Mouse (Mus musculus): ENCODE measurements around the gene March10.
A peak's percentile ranks its signal among the peaks of the same experiment; 100 is the strongest.

The March10 gene

DNA sequence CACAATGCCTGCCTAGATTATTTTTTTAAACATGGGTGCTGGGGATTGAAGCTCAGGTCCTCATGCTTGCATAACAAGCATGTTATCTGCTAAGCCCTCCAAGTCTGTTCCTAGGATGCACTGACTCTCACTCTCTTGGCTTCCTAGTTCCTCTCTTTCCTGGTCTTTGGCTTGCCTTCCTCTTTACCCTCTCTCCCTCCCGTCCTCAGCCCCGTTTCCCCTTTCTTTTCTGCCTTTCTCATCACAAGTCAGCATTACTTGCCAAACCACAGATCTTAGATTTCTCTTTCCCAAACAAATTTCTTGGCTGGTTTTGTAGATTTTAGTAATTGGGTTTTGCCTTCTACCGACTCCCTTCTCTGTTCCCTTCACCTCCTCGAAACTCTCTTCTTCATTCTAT, 10.2 kb upstream of the March10 start:
- no peak for DNase-seq (ENCODE audit: low read depth, low spot score)

DNA sequence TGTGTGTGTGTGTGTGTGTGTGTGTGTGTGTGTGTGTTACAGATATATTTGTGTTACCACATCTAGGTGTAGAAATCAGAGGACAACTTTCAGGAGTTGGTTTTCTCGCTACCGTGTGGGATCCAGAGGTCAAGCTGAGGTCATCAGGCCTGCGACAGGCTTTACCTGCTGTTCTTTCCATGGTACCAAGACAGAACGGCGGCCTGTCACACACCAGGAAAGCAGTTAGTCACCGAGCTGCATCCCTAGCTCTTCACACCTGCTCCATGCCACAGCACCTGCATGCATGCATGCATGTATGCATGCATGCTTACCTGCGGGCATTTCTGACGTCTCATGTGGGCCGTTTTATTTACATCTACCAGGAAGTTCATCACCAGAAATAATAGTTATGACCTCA, 9.0 kb upstream of the March10 start:
- no peak for DNase-seq (ENCODE audit: low read depth, low spot score)

DNA sequence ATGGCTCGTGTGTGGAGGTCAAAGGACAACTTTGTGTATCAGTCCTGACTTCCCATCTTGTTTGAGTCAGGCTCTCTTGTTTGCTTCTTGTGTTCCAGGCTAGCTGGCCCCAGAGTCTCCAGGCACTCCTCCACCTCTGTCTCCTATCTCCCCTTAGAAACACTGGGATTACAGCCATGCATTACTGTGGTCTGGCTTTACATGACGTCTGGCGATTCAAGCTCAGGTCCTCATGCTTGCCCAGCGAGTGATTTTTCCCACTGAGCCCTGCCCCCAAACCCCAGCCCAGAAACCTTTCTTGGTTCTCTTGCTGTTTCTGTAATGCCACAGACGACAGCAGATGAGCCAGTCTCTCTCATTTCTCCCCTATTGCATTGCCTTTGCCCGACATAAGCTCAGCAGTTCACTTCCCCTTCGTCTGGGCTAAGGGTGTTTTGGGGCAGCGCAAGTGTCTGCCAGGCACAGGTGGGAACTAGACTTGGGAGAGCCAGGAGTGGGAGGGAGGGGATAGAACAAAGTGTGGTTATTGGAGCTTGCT, 8.0 kb upstream of the March10 start:
- no peak for DNase-seq (ENCODE audit: low read depth, low spot score)

DNA sequence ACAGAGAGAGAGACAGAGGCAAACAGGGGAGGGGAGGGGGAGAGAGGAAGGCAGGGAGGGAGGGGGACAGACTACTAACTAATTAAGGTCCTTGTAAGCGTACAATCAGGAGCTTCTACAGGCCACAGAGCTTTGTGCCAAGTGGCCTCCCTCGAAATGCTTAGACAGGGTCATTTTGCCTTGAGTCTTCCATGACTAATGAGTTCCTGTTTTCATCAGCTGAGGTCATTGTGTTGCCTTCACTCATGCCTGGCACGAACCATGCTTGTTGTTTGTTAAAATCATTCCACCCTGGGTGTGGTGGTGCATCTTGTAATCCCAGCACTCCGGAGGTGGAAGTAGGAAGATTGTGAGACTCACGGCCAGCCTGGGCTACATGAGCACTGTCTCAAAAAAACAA, 3.4 kb upstream of the March10 start:
- no peak for DNase-seq (ENCODE audit: low read depth, low spot score)

DNA sequence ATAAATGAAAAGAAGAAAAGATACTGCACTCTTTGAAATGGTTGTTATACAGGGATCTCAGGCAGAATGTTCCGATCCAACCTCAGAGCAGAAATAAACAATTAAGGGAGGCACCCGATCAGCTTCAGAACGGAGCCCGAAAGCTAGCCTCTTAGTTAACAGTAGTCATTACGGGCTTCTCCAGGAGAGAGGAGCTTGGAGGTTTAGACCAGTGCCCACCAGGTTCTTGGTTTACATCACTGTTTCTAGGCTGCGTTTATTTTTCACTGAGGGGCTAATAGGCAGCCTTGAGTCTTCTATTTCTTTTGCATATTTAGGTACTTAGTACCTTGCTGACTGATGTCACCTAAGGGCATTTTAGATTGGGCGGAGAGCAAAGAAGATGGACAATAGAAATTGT, 506 bp upstream of the March10 start:
- no peak for DNase-seq (ENCODE audit: low read depth, low spot score)

DNA sequence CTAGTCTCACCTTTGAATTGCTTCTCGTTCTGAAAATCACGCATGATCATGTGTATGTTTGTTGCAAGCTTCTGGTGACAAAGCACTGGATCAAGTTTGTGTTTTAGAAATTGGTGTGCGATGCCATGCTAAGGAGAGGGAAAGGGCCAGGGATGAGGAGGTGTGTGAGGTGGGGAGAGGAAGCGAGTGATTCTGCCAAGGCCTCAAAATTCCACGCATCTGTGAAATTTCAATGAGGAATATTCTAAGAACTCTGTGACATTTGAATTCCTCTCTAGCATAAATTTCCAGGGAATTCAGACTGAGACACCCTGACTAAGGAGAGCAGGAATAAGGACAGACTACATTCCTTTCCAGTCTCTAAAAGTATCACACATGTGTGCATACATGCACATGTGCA, 1.4 kb downstream of the March10 start:
- DNase-seq (ENCODE audit: low read depth, low spot score): no peak

DNA sequence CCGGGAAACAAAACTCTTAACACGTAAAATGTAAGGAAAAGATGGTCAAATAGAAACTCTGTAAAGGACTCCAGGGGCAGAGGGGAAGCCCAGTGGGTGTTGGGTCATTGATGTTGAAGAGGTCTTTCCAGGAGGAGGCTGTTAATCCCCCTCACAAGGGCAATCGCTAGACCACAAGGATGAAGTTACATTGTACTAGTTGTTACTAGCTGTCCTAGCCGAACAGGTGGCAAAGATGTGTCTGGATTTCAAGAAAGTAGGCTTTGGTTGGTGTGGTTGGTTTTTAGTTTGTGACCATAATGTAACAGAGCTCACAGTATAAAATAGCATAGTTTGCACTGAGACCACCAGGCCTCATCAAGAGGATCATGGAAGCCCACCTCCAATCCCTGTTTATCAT, 3.5 kb downstream of the March10 start:
- no peak for DNase-seq (ENCODE audit: low read depth, low spot score)

DNA sequence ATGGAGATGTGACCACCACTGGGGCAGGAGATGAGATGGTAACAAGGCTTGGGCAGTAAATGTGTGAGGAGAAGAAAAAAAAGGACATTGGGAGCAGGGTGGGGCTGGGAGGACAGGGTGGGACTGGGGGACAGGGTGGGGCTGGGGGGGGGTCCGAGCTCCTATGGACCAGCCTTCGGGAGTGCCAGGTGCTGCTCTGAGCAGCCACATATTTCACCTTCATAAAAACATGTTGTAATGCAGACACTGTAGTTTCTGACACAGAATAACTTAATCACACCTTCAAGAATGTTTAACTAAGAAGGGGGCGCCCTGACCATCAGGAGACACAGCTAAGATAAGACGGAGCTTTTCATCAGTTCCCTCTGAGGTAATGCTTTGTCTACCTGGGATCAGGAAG, 4.0 kb downstream of the March10 start:
- no peak for DNase-seq (ENCODE audit: low read depth, low spot score)

DNA sequence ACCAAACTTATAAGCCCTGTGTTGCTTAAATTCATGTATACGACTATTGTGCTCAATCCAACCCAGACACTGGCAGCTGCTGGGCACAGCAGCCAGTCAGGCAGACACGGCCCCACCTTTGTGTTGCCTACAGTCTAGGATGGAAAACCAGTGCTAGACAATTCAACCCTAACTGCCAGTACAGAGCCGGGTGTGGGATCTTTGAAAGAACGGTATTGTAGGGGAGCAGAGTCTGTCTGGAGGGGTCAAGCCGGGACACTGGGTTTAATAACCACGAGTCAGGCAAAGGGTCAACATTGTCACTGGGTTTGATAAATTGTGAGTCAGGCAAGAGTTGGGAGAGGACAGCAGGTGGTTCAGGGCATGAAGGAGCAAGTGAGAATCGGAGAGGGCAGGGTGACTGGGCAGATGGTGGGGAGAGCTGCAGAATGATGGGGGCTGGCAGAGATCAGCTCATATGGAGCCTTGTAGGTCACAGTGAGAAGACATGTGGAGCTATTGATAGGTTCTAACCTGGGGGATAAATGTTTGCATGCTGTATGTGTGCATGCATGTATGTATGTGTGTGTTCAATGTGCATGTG, 4.9 kb downstream of the March10 start:
- peak; percentile 63 for DNase-seq (ENCODE audit: low read depth, low spot score)

DNA sequence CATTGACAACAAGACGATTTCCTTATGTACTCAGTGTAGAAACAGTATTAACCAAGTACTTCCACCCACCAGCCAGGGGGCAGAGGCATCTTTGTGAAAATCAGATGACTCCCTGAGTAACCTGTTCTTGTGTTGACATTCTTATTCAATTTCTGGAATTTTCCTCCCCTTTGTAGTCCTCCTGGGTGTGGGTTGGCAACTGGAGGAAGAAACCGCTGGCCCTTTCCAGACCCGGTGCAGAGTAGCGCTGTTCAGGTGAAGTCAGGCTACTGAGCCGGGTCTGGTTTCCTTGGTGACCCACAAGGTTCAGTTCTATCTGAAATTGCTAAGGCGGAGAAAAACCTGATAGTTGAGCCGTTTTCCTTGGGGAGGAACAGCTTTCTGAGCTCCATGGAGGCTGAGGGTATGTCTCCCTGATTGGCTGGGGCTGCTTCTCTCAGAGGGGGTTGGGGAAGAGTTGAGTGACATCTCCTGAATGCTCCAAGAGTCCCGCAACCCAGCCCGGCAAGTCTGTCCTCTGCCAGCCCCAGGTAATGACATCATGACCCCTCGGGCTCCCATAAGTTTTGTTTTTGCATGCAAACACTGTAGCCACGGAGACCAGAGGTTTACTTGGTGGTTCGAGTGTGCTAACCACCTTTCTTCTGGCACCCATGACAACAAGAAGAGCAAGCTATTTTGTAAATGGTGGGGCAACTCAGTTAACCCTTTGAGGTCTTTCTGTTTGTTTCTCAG, 6.8 kb downstream of the March10 start:
- no peak for DNase-seq (ENCODE audit: low read depth, low spot score)

DNA sequence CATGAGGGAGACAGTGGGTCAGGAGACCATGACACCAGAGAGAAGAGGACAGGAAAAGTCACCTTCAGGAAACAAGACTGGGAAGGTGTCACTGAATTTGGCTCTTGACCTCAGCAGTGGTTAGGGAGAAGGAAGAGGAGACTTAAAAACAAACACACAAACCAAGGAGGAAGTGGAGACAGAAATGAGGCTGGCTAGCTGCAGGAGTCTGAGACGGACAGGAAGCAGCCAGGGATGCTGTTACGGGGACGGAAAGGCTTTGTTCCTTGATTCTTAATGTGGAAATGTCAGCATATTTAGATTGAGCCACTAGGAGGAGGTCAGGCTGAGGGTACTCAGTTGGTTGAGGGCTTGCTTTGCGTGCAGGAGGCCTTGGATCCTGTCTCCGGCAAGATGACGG, 8.9 kb downstream of the March10 start:
- DNase-seq (ENCODE audit: low read depth, low spot score): no peak

DNA sequence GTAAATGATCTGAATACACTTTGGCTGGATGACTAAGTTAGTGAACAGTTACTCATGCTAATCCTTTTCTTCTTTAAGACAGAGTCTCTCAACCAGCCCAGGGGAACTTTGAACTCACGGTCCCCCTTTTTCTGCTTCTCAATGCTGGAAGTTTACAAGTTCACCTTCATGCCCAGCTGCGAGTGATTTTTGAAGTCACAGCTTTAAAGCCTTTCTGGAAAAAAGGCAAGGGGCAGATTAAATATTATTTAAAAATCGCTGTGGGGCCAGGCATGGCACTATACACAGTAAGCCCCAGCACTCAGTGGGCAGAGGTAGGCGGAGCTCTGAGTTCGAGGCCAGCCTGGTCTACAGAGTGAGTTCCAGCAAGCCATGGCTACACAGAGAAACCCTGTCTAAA, 10.3 kb downstream of the March10 start:
- no peak for DNase-seq (ENCODE audit: low read depth, low spot score)

DNA sequence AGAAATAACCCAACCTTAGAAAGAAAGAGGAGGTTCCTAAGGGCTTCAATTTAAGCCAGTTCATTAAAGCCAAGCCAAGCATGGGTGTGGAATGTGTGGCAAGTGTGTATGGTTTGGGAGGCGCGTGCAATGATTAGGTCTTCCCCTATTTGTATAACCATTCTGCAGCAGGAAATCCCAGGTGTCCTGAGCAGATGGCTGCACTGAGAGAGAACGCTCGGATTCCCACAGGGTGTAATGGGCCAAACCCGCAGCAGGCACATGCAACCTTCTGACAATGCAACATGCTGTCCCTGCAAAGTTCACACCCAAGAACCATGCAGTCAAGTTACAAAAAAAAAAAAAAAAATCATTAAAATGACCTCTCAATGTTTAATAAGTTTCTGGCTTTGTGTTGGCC, 10.8 kb downstream of the March10 start:
- no peak for DNase-seq (ENCODE audit: low read depth, low spot score)

DNA sequence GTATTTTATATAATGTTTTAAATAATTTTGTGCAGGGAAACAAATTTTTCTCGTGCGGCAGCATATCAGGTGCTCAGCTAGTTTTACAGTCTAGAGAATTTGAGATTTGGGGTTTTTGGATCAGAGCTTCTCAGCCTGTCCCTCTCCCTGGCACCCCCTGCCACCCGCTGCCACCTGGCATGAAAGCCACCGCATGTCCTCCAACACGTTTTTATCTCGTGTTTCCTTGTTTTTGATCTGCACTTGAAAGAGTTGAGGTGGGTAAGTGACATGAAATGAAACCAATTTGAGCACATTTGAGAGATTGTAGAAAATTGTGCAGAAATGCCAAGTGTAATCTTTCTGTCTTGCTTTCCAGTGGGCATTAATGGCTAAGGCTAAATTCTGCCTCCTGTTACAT, 11.6 kb downstream of the March10 start:
- no peak for DNase-seq (ENCODE audit: low read depth, low spot score)

DNA sequence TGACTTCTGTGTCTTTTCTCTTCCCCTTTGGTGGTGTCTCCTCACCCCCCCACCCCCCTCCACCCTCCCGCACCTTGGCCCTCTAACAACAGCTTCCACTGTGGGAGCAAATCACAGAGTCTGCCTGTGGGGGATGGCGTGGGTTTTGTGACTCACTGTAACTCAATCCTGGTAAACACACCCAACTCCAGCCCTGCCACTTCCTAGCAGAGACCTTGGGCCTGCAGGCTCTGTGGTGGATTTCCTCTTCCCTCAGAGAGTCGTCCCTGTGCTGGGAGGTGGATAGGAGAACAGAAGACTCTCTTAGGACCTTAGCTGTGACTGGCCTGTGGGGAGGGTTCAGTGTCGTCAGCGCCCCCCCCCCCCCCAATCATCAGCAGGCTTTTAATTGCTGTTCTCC, 13.0 kb downstream of the March10 start:
- no peak for DNase-seq (ENCODE audit: low read depth, low spot score)

DNA sequence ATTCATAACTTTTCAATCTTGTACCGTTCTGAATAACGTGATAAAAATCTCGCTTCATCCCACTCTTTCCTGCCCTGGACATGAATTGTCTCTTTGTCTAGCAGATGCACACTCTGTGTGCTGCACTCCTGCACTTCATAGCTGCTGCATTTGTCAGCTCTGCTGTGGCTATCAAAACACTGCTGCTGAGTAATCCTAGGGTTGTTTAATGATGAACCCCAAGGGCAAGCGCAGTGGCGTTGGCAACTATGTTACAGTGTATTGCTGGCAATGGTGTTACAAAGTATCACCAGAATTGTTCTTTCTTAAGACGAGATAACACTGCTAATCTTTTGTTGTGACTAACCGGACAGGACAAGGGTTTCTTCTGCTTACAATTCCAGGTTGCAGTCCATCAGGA, 16.7 kb downstream of the March10 start:
- no peak for DNase-seq (ENCODE audit: low read depth, low spot score)

DNA sequence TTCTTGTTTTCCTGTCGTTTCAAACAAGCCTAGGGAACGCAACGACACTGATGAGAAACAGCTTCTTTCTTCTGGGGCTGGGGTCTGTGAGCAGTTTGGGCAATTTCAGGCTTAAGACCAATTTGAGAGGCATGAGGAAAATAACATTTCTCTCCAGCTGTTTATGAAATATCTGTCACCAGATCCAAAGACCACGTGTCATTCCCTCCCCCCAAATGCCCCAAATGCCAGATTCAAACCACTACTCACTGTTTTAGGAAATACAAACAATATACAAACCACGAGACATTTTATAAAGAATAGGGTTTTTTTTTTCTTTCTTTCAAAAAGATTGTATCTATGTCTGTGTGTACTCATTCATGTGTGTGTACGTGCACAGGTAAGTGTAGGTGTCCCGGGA, 17.6 kb downstream of the March10 start:
- no peak for DNase-seq (ENCODE audit: low read depth, low spot score)

DNA sequence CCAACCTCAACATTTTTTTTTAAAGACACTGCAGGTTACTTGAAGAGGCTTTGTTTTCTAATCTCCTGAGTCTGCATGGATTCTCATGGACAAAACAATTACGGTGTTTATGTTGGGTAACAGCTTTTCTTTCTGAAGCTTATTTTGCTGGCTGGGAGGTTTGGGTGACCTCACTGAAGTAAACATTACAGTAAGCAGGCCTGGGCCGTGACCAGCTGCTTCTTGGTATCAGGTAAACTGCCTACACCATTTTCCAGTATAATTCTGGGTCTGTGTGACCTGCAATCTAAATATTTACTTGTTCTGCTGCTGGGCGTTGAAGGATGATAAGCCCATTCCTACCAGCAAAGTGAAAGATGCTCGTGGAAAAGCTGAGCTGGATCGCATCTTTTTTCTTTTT, 30.1 kb downstream of the March10 start:
- DNase-seq (ENCODE audit: low read depth, low spot score): no peak

DNA sequence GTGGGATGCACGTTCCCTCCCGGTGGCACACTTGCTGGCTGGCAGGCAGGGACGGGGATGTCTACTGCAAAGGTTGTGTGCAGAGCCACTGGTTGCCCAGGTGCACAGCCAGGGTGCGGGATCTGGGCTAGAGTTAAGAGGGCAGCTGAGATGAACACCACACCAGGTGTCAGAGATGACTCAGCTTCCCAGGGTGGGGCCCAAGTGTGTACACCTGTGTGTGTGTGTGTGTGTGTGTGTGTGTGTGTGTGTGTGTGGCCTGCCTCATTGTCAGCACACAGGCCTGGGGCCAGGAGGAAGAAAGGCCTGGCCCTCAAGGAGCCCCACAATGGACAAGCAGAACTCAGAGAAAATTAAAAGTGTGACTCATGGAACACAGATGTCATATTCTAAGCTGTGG, 31.9 kb downstream of the March10 start:
- DNase-seq (ENCODE audit: low read depth, low spot score): no peak

DNA sequence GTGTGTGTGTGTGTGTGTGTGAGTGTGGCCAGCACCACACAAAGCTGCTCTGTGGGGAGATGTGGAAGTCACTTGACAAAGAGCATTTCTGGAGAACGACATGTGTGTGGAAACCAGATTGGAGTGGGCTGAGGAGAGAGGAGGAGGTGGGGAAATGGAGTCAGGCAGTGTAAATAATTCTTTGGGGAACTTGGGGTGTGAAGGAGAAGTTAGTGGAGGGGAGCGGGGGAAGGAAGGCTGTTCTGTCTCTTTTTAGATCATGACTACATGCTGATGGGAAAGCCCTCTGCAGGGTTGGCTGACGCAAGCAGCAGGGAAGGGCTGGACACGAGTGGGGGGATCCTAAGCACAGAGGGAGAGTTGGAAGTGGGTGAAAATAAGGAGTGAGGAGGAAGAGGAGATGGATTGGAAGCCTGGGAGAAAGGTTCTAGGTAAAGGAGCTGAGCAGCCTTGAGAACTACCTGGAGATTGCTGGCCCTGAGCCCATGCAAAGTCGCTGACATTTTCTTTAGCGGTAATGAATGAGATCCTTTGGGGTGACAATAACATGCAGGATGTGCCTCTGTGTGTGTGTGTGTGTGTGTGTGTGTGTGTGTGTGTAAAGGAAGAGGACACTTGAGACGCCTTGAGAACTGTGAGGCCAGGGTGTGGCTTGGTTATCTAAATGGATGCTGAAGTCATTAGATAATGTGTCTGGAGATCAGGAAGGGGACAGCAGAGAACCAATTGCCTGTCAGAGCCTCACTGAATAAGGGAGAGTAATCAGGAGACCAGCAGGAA, 35.7 kb downstream of the March10 start:
- DNase-seq (ENCODE audit: low read depth, low spot score): no peak

DNA sequence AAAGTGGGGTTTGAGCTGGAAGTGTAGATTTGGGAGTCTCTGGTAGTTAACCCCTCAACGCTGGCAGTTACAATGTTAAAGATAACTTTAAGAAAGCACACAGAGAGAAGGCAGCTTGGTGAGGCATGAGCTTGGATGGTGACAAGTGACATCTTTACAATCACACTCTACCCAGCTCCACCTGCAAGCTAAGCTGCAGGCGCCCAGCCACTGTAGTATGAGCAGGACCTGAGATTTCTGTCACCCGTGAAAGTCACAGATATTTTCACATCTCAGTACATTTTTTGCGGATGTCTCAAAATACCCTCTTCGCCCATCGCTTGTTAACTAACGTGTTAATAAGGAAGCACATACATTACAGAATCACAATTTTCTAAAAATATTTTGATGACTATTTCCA, 36.6 kb downstream of the March10 start:
- no peak for DNase-seq (ENCODE audit: low read depth, low spot score)

DNA sequence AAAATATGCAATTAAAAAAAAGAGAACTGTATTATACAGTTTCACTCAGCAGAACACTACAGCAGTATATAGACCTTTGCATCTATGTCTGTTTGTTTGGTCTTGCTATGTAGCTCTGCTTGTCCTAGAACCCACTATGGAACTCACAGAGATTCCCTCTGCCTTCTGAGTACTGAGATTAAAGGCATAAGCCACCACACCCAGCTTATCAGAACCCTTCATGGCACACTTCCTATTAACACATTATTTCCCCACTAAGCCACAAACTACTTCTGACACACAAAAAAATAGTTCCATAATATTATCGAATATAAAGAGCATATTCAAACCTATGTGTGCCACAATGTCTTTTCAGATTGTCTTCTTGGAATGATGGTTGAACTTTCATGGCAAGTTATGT, 42.5 kb downstream of the March10 start:
- no peak for DNase-seq (ENCODE audit: low read depth, low spot score)

DNA sequence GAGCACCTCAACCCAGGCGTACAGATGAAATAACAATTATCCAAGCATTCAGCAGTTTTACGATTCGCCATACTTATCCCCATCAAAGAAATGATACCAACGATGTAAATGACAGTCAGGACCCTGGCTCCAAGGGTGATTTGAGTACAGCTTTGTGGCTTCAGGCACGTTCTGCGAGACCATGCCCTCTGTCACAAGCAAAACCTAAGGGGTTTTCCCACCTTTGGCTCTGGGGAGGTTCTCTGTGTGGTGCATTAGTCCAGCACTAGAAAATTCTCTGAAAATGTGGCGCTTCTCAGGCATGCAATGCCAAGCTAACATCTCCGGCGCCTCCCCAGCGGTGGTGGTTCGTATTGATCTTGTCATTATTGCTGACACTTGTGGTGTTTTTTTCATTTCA, 47.1 kb downstream of the March10 start:
- DNase-seq (ENCODE audit: low read depth, low spot score): no peak

All from mesoderm, embryonic 11.5 days (tissue).